Mouse (Mus musculus): ENCODE measurements around the gene Crtap. TPM values are rescaled to one million over a fixed set of nuclear protein-coding genes. Genes with fewer than 3 reads are reported as not detected.

Crtap gene
- total and polyA plus RNA-seq, 2 experiments, result 4.8 to 12.7 TPM

DNA sequence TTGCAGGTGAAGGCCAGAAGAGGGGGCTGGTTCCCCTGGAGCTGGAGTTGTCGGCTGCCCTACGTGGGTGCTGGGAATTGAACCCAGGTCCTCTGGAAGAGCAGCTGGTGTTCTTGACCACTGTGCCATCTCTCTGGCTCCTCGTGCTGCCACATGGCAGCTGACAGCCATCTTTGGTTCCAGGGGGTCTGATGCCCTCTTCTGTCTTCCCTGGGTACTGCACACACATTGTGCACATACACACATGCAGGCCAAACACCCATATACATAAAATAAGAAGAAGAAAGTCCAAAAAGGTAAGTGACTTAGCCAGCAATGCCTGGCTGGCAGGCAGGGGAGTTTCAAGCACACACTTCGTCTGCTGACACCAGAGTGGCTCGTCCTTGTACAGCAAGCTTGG lies 35.1 kb upstream of the Crtap start:
- DNase-seq (ENCODE audit: extremely low read depth, low read depth, low spot score), result no peak
- Histone ChIP-seq H3K4me3 (ENCODE audit: insufficient read depth, low read depth, low read length) (no peak overlapping the region), H3K79me2 (ENCODE audit: control insufficient read depth, insufficient read depth, low read length) (no peaks in the 10 kb centered on the region), H3K27ac (replicated peaks; ENCODE audit: insufficient read depth, low read depth, low read length) (no peak overlapping the region), H3K27me3 (ENCODE audit: control insufficient read depth, insufficient read depth, low read length) (no peaks in the 10 kb centered on the region), H3K4me1 (ENCODE audit: control insufficient read depth, insufficient read depth, low read length) (no peaks in the 10 kb centered on the region), H3K36me3 (ENCODE audit: control insufficient read depth, insufficient read depth, low read length) (no peaks in the 10 kb centered on the region; the same call in 1 of the 2 replicates), H3K9ac (ENCODE audit: low read depth, low read length) (no peak overlapping the region)
- WGBS, result 100% methylated on average over 5 of the region's 5 CpGs
- no peak for TF ChIP-seq CTCF (IDR thresholded peaks at IDR 0.05; ENCODE audit: low read depth, low read length)
- no peak for TF ChIP-seq POLR2A (IDR thresholded peaks at IDR 0.05; ENCODE audit: extremely low read depth, insufficient read depth, low read length)

DNA sequence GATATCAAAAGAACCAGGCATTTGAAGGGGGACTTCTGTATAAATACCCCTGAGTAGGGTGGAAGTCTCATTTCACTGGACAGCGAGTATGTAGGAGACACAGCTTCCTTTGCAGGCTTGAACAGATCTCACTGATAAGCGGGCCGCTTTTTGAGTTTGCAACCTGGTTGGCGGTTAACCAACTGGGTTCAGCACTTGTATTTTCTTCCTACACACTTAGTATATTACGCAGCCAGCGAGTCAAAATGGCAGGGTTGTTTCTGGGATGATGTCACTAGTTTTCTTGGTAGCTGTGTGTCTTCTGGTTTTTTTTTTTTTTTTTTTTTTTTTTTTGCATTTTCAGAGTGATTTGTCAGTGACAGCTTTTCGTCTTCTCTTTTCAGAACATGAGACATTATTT lies 31.3 kb upstream of the Crtap start:
- Histone ChIP-seq H3K27me3 (ENCODE audit: control insufficient read depth, insufficient read depth, low read length) (no peaks in the 10 kb centered on the region), H3K9ac (ENCODE audit: low read depth, low read length) (no peak overlapping the region), H3K27ac (replicated peaks; ENCODE audit: insufficient read depth, low read depth, low read length) (no peak overlapping the region), H3K4me3 (ENCODE audit: insufficient read depth, low read depth, low read length) (no peak overlapping the region), H3K36me3 (ENCODE audit: control insufficient read depth, insufficient read depth, low read length) (no peaks in the 10 kb centered on the region; the same call in 1 of the 2 replicates), H3K79me2 (ENCODE audit: control insufficient read depth, insufficient read depth, low read length) (no peaks in the 10 kb centered on the region), H3K4me1 (ENCODE audit: control insufficient read depth, insufficient read depth, low read length) (0 out of 2 replicates have a peak, but pooled peaks cover 1% of the 10 kb centered on the region)
- 92% methylated on average over 7 of the region's 7 CpGs for WGBS
- no peak for DNase-seq (ENCODE audit: extremely low read depth, low read depth, low spot score)
- TF ChIP-seq POLR2A (IDR thresholded peaks at IDR 0.05; ENCODE audit: extremely low read depth, insufficient read depth, low read length) (no peak), CTCF (IDR thresholded peaks at IDR 0.05; ENCODE audit: low read depth, low read length) (no peak)

DNA sequence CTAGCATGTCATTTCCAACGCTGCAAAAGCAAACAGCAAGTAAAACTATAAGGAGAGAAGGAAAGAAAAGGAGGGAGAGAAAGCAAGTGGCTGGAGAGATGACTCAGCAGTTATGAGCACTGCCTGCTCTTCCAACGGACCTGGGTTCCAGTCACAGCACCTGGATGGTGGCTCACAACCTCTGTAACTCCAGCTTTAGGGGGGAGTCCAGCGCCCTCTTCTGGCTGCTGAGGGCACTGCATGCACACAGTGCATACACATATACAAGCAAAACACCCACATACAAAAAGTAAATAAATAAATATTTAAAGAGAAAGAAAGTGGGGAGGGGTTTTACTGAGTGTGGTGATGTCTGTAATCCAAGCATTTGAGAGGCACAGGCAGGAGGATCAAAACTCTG lies 30.6 kb upstream of the Crtap start:
- H3K4me3 ChIP-seq (ENCODE audit: insufficient read depth, low read depth, low read length), result no peak overlapping the region
- WGBS, result 77% methylated on average over 3 of the region's 3 CpGs
- no peak overlapping the region for H3K27ac ChIP-seq (replicated peaks; ENCODE audit: insufficient read depth, low read depth, low read length)
- H3K9ac ChIP-seq (ENCODE audit: low read depth, low read length), result no peak overlapping the region
- DNase-seq (ENCODE audit: extremely low read depth, low read depth, low spot score), result no peak
- TF ChIP-seq POLR2A (IDR thresholded peaks at IDR 0.05; ENCODE audit: extremely low read depth, insufficient read depth, low read length) (no peak), CTCF (IDR thresholded peaks at IDR 0.05; ENCODE audit: low read depth, low read length) (peak; percentile 40; the same call in 1 of the 2 replicates)
- peaks cover 1% of the 10 kb centered on the region; the same call in 1 of the 2 replicates for H3K4me1 ChIP-seq (ENCODE audit: control insufficient read depth, insufficient read depth, low read length)
- no peaks in the 10 kb centered on the region; the same call in 1 of the 2 replicates for H3K36me3 ChIP-seq (ENCODE audit: control insufficient read depth, insufficient read depth, low read length)
- H3K27me3 ChIP-seq (ENCODE audit: control insufficient read depth, insufficient read depth, low read length), result no peaks in the 10 kb centered on the region
- H3K79me2 ChIP-seq (ENCODE audit: control insufficient read depth, insufficient read depth, low read length), result no peaks in the 10 kb centered on the region

- H3K27me3 ChIP-seq (ENCODE audit: control insufficient read depth, insufficient read depth, low read length), result no peaks in the 10 kb centered on the region
- no peak overlapping the region for H3K9ac ChIP-seq (ENCODE audit: low read depth, low read length)
- H3K4me1 ChIP-seq (ENCODE audit: control insufficient read depth, insufficient read depth, low read length), result peaks cover 1% of the 10 kb centered on the region; the same call in 1 of the 2 replicates
- no peak overlapping the region for H3K27ac ChIP-seq (replicated peaks; ENCODE audit: insufficient read depth, low read depth, low read length)
- DNase-seq (ENCODE audit: extremely low read depth, low read depth, low spot score), result no peak
- no peak overlapping the region for H3K4me3 ChIP-seq (ENCODE audit: insufficient read depth, low read depth, low read length)
- no peaks in the 10 kb centered on the region for H3K36me3 ChIP-seq (ENCODE audit: control insufficient read depth, insufficient read depth, low read length)
- 95% methylated on average over 8 of the region's 8 CpGs for WGBS
- H3K79me2 ChIP-seq (ENCODE audit: control insufficient read depth, insufficient read depth, low read length), result no peaks in the 10 kb centered on the region
- TF ChIP-seq CTCF (IDR thresholded peaks at IDR 0.05; ENCODE audit: low read depth, low read length) (no peak), POLR2A (IDR thresholded peaks at IDR 0.05; ENCODE audit: extremely low read depth, insufficient read depth, low read length) (no peak)
Measured at GRCm38 (mm10) chr9:114420443-114420842, 30.0 kb upstream of the Crtap start.

DNA sequence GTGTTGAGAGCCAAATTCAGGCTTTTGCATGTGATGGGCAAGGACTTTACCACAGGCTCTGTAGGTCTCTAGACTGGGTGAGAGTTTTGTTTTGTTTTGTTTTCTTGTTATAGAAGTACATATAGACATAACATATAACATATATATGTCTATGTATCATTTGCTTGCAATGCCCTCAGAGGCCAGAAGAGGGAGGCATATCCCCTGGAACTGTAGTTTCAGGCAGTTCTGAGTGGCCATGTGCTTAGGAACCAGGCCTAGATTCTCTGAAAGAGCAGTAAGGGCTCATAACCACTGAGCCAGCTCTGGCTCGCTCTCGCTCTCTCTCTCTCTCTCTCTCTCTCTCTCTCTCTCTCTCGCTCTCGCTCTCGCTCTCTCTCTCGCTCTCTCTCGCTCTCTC lies 27.7 kb upstream of the Crtap start:
- Histone ChIP-seq H3K27ac (replicated peaks; ENCODE audit: insufficient read depth, low read depth, low read length) (no peak overlapping the region), H3K9ac (ENCODE audit: low read depth, low read length) (no peak overlapping the region), H3K36me3 (ENCODE audit: control insufficient read depth, insufficient read depth, low read length) (no peaks in the 10 kb centered on the region), H3K4me3 (ENCODE audit: insufficient read depth, low read depth, low read length) (no peak overlapping the region), H3K79me2 (ENCODE audit: control insufficient read depth, insufficient read depth, low read length) (no peaks in the 10 kb centered on the region), H3K27me3 (ENCODE audit: control insufficient read depth, insufficient read depth, low read length) (no peaks in the 10 kb centered on the region), H3K4me1 (ENCODE audit: control insufficient read depth, insufficient read depth, low read length) (peaks cover 1% of the 10 kb centered on the region; the same call in 1 of the 2 replicates)
- TF ChIP-seq CTCF (IDR thresholded peaks at IDR 0.05; ENCODE audit: low read depth, low read length) (peak; percentile 51; the same call in 1 of the 2 replicates), POLR2A (IDR thresholded peaks at IDR 0.05; ENCODE audit: extremely low read depth, insufficient read depth, low read length) (no peak)
- 79% methylated on average over 7 of the region's 7 CpGs for WGBS
- peak; percentile 28 for DNase-seq (ENCODE audit: extremely low read depth, low read depth, low spot score)

DNA sequence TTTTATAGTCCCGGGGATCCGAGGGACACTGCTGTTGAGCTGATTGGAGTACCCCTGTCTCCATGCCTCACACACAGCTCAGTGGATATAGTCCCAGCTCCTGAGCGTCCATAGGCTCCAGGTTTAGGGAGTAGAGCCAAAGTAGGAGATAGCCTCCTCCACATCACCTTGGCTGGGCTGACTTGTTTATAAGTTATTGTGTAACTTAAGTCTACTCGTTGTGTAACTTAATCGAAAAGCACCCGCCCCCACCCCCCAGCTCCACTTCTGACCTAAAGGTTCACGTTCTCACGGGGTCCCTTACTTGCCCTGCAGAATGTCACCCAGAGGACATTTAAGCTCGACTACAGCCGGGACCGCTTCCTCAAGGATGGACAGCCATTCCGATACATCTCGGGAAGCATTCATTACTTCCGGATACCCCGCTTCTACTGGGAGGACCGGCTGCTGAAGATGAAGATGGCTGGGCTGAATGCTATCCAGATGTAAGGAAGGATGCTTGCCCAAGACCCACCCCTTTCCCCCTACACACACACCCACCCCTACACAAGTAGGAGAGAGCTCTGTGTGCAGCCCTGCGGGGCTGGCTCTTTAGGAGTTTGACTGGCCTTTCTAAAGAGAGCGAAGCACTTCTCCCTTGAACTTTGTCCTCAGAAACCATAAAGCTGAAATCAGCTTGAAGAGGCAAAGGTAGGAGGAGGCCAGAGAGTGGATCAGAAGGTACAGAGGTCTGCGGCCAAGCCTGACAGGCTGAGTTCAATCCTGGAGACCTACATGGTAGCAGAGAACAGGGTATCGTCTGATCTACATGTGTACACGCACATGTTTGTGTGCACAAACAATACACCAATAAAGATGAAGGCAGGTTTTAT lies 26.4 kb upstream of the Crtap start:
- H3K79me2 ChIP-seq (ENCODE audit: control insufficient read depth, insufficient read depth, low read length), result no peaks in the 10 kb centered on the region
- no peaks in the 10 kb centered on the region for H3K36me3 ChIP-seq (ENCODE audit: control insufficient read depth, insufficient read depth, low read length)
- no peak overlapping the region for H3K9ac ChIP-seq (ENCODE audit: low read depth, low read length)
- TF ChIP-seq CTCF (IDR thresholded peaks at IDR 0.05; ENCODE audit: low read depth, low read length) (no peak), POLR2A (IDR thresholded peaks at IDR 0.05; ENCODE audit: extremely low read depth, insufficient read depth, low read length) (no peak)
- no peaks in the 10 kb centered on the region for H3K27me3 ChIP-seq (ENCODE audit: control insufficient read depth, insufficient read depth, low read length)
- peaks cover 1% of the 10 kb centered on the region; the same call in 1 of the 2 replicates for H3K4me1 ChIP-seq (ENCODE audit: control insufficient read depth, insufficient read depth, low read length)
- WGBS, result 47% methylated on average over 21 of the region's 21 CpGs
- DNase-seq (ENCODE audit: extremely low read depth, low read depth, low spot score), result peak; percentile 54
- no peak overlapping the region for H3K4me3 ChIP-seq (ENCODE audit: insufficient read depth, low read depth, low read length)
- H3K27ac ChIP-seq (replicated peaks; ENCODE audit: insufficient read depth, low read depth, low read length), result no peak overlapping the region
